Mouse (Mus musculus) forebrain, embryonic 16.5 days (tissue): ENCODE data around the gene Rab32. TPM values are rescaled to one million over a fixed set of nuclear protein-coding genes. Genes with fewer than 3 reads are reported as not detected.
"Not testable (repeated sequence)": the region's sequence is repeated elsewhere in the genome, so short reads cannot be mapped to it uniquely, and the experiment has no call there.

ENCODE experiments used
- ATAC-seq: fragments of 200-750 bp; cut with Nextera tagmentation; 2 replicates; pipeline ENCODE4 v1.8.0; 2017; ENCODE audit warnings: mild to moderate bottlenecking, moderate library complexity
- H3K27ac ChIP-seq: fragments of 300-500 bp; sonication (generic); 2 replicates; pipeline ENCODE4 v1.5.1; 2014; ENCODE audit warnings: low read length, control low read depth
- H3K27me3 ChIP-seq: fragments of 300-500 bp; sonication (generic); replicated peaks from 2 replicates; pipeline ENCODE4 v1.6.1; 2014; ENCODE audit warnings: low read length; ENCODE audit not compliant: control insufficient read depth, insufficient read depth
- H3K36me3 ChIP-seq: fragments of 300-500 bp; sonication (generic); 2 replicates; pipeline ENCODE4 v1.6.1; 2014; ENCODE audit not compliant: control insufficient read depth, insufficient read depth
- H3K4me1 ChIP-seq: fragments of 300-500 bp; sonication (generic); replicated peaks from 2 replicates; pipeline ENCODE4 v1.6.1; 2014; ENCODE audit warnings: low read length; ENCODE audit not compliant: control insufficient read depth, insufficient read depth
- H3K4me2 ChIP-seq: fragments of 300-500 bp; sonication (generic); 2 replicates; pipeline ENCODE4 v1.6.1; 2014; ENCODE audit warnings: mild to moderate bottlenecking, low read length, control low read depth
- H3K4me3 ChIP-seq: fragments of 300-500 bp; sonication (generic); replicated peaks from 2 replicates; pipeline ENCODE4 v1.5.1; 2014; ENCODE audit warnings: mild to moderate bottlenecking, low read length, control low read depth
- H3K9ac ChIP-seq: fragments of 300-500 bp; sonication (generic); replicated peaks from 2 replicates; pipeline ENCODE4 v1.6.1; 2014; ENCODE audit warnings: low read depth, low read length, control low read depth
- H3K9me3 ChIP-seq: fragments of 300-500 bp; sonication (generic); 2 replicates; pipeline ENCODE4 v1.6.1; 2016; ENCODE audit warnings: low read length; ENCODE audit not compliant: control insufficient read depth
- WGBS: fragments of 180-500 bp; shearing (Covaris S2); extraction: QIAGEN DNeasy Blood & Tissue Kit; methylation state at CpG from one replicate; pipeline ENCODE4 v1.1.7; 2014; 5-methylcytosine and 5-hydroxymethylcytosine counted together
- polyA plus RNA-seq: library from polyadenylated mRNA; unstranded; fragments of >200 nt; fragmentation: Nextera tagmentation; extraction: Ambion mirVana; gene quantifications from 2 replicates; pipeline ENCODE4 v1.2.1, GENCODE M21; 2015

Rab32 gene
- 3.4 and 4.9 TPM in 2 replicates for polyA plus RNA-seq

- Histone ChIP-seq H3K9ac (peak within 1 kb of the TSS; percentile 48), H3K27me3 (no peaks in the 10 kb centered on the region), H3K36me3 (no peaks in the 10 kb centered on the region), H3K4me1 (no peaks in the 10 kb centered on the region; the same call in 1 of the 2 replicates), H3K4me2 (peak within 1 kb of the TSS; percentile 70), H3K4me3 (peak within 1 kb of the TSS; percentile 52), H3K27ac (no peak within 1 kb of the TSS), H3K9me3 (no peaks in the 10 kb centered on the region)
- under 1% methylated on average over 51 of the region's 51 CpGs for WGBS
- peak; percentile 98 for ATAC-seq
Observed at GRCm38 (mm10) chr10:10557570-10558336, at the start of gene Rab32. Gene Rab32, minus strand, starts transcription at chr10:10558265.

- no peak overlapping the region for H3K4me3 ChIP-seq
- no peaks in the 10 kb centered on the region for H3K4me1 ChIP-seq
- H3K9me3 ChIP-seq = no peaks in the 10 kb centered on the region
- no peaks in the 10 kb centered on the region for H3K36me3 ChIP-seq
- H3K27me3 ChIP-seq = no peaks in the 10 kb centered on the region
- ATAC-seq = no peak
- H3K27ac ChIP-seq = no peak overlapping the region
- H3K4me2 ChIP-seq = no peak overlapping the region
- no peak overlapping the region for H3K9ac ChIP-seq
- 87% methylated on average over 3 of the region's 3 CpGs for WGBS
Observed at GRCm38 (mm10) chr10:10600771-10601170, 42.7 kb upstream of the Rab32 start.

GRCm38 (mm10) chr10:10597495-10597894 is 39.4 kb upstream of the Rab32 start:
- not testable (repeated sequence) for ATAC-seq, H3K27me3 ChIP-seq
- 94% methylated on average over 2 of the region's 2 CpGs for WGBS

GRCm38 (mm10) chr10:10580811-10581210 is 22.7 kb upstream of the Rab32 start:
- no peak for ATAC-seq
- Histone ChIP-seq H3K9me3 (no peaks in the 10 kb centered on the region), H3K4me2 (no peak overlapping the region), H3K4me1 (no peaks in the 10 kb centered on the region), H3K4me3 (no peak overlapping the region), H3K36me3 (no peaks in the 10 kb centered on the region), H3K27me3 (no peaks in the 10 kb centered on the region), H3K9ac (no peak overlapping the region), H3K27ac (no peak overlapping the region)
- WGBS = 85% methylated on average over 3 of the region's 3 CpGs

More at GRCm38 (mm10) chr10:10597495-10597894, 39.4 kb upstream of the Rab32 start:
- H3K9ac ChIP-seq, H3K4me1 ChIP-seq, H3K9me3 ChIP-seq, H3K4me3 ChIP-seq, H3K27ac ChIP-seq, H3K36me3 ChIP-seq, H3K4me2 ChIP-seq: not testable (repeated sequence)

GRCm38 (mm10) chr10:10579821-10580220 is 21.8 kb upstream of the Rab32 start:
- H3K9me3 ChIP-seq = no peaks in the 10 kb centered on the region
- H3K27me3 ChIP-seq = no peaks in the 10 kb centered on the region
- no peak overlapping the region for H3K27ac ChIP-seq
- no peak overlapping the region for H3K4me3 ChIP-seq
- ATAC-seq = no peak
- WGBS = 73% methylated on average over 1 of the region's 1 CpGs
- no peaks in the 10 kb centered on the region for H3K36me3 ChIP-seq
- no peaks in the 10 kb centered on the region for H3K4me1 ChIP-seq
- no peak overlapping the region for H3K4me2 ChIP-seq
- no peak overlapping the region for H3K9ac ChIP-seq

- Histone ChIP-seq H3K9me3 (no peaks in the 10 kb centered on the region), H3K9ac (no peak overlapping the region; the same call in 1 of the 2 replicates), H3K4me1 (no peaks in the 10 kb centered on the region; the same call in 1 of the 2 replicates), H3K4me2 (peak overlapping the region; percentile 70), H3K4me3 (peak overlapping the region; percentile 52), H3K27ac (no peak overlapping the region), H3K27me3 (no peaks in the 10 kb centered on the region), H3K36me3 (no peaks in the 10 kb centered on the region)
- ATAC-seq = peak; percentile 57; the same call in 1 of the 2 replicates
- WGBS = 28% methylated on average over 5 of the region's 5 CpGs
Observed at GRCm38 (mm10) chr10:10558337-10558711, 259 bp upstream of the Rab32 start.

- no peaks in the 10 kb centered on the region for H3K9me3 ChIP-seq
- WGBS = 12% methylated on average over 8 of the region's 8 CpGs
- no peak overlapping the region for H3K9ac ChIP-seq
- no peak overlapping the region for H3K27ac ChIP-seq
- no peaks in the 10 kb centered on the region; the same call in 1 of the 2 replicates for H3K4me1 ChIP-seq
- H3K36me3 ChIP-seq = no peaks in the 10 kb centered on the region
- H3K4me3 ChIP-seq = peak overlapping the region; percentile 52
- no peaks in the 10 kb centered on the region for H3K27me3 ChIP-seq
- 0 out of 2 replicates have a peak, but pooled peaks have one; percentile 9 for ATAC-seq
- peak overlapping the region; percentile 70 for H3K4me2 ChIP-seq
Observed at GRCm38 (mm10) chr10:10557085-10557484, 980 bp downstream of the Rab32 start.

GRCm38 (mm10) chr10:10555676-10556075 is 2.4 kb downstream of the Rab32 start:
- ATAC-seq = no peak
- H3K27ac ChIP-seq = no peak overlapping the region
- 87% methylated on average over 3 of the region's 3 CpGs for WGBS
- no peak overlapping the region for H3K4me2 ChIP-seq
- no peak overlapping the region for H3K4me3 ChIP-seq
- H3K27me3 ChIP-seq = no peaks in the 10 kb centered on the region
- no peak overlapping the region for H3K9ac ChIP-seq
- H3K9me3 ChIP-seq = no peaks in the 10 kb centered on the region
- no peaks in the 10 kb centered on the region; the same call in 1 of the 2 replicates for H3K4me1 ChIP-seq
- H3K36me3 ChIP-seq = no peaks in the 10 kb centered on the region

- Histone ChIP-seq H3K36me3 (no peaks in the 10 kb centered on the region), H3K9me3 (no peaks in the 10 kb centered on the region), H3K27me3 (no peaks in the 10 kb centered on the region), H3K4me3 (no peak overlapping the region), H3K27ac (no peak overlapping the region), H3K4me1 (no peaks in the 10 kb centered on the region; the same call in 1 of the 2 replicates), H3K9ac (no peak overlapping the region), H3K4me2 (no peak overlapping the region)
- ATAC-seq = no peak
- 71% methylated on average over 5 of the region's 5 CpGs for WGBS
Observed at GRCm38 (mm10) chr10:10555221-10555620, 2.8 kb downstream of the Rab32 start.
